In genomic region chr13:55211221-55212010, GRCm38 (mm10) we compare ENCODE assay signal across 7 mouse cellular contexts. TPM values are rescaled to one million over a fixed set of nuclear protein-coding genes. Genes with fewer than 3 reads are reported as not detected.
DNase-seq lines count a peak whose midpoint lies in the region; ATAC-seq and TF ChIP-seq lines count a peak whose summit lies in the region.

No protein-coding gene starts in this region.

- H3K36me3 ChIP-seq in embryonic facial prominence, embryonic 14.5 days (ENCODE audit: control insufficient read depth, insufficient read depth, low read length), result peaks cover 32% of the 10 kb centered on the region
- H3K36me3 ChIP-seq in limb, embryonic 13.5 days, result peaks cover 26% of the 10 kb centered on the region
- peaks cover 4% of the 10 kb centered on the region; the same call in 1 of the 2 replicates for H3K36me3 ChIP-seq in midbrain, embryonic 16.5 days (ENCODE audit: control insufficient read depth, insufficient read depth, low read length)

- H3K27me3 ChIP-seq in embryonic facial prominence, embryonic 14.5 days (replicated peaks; ENCODE audit: control insufficient read depth, insufficient read depth, low read length), result no peaks in the 10 kb centered on the region
- no peaks in the 10 kb centered on the region for H3K27me3 ChIP-seq in limb, embryonic 13.5 days
- H3K27me3 ChIP-seq in midbrain, embryonic 16.5 days (ENCODE audit: control insufficient read depth, insufficient read depth, low read depth, low read length), result no peaks in the 10 kb centered on the region

- peak; percentile 95 for DNase-seq in embryonic facial prominence, embryonic 14.5 days (ENCODE audit: low spot score)
- peak; percentile 73 for DNase-seq in heart, adult 8-10 months (ENCODE audit: low spot score)
- DNase-seq in kidney, adult 8-10 months, result peak; percentile 82 to 84
- peak; percentile 73 to 82 for DNase-seq in spleen, postnatal 14 days (ENCODE audit: low spot score in 2 of 2)

- no peak for TF ChIP-seq POLR2A in bone marrow macrophage, adult 2 months (IDR thresholded peaks at IDR 0.05; ENCODE audit: borderline replicate concordance, low read depth, low read length)

- peak; percentile 77 for ATAC-seq in embryonic facial prominence, embryonic 14.5 days (ENCODE audit: low read depth)
- ATAC-seq in limb, embryonic 13.5 days (ENCODE audit: low FRiP score, low read depth), result peak; percentile 84
- peak; percentile 69 for ATAC-seq in midbrain, embryonic 16.5 days

- peak overlapping the region; percentile 94 for H3K4me3 ChIP-seq in bone marrow macrophage, adult 2 months (ENCODE audit: insufficient read depth, low read length)
- H3K4me3 ChIP-seq in embryonic facial prominence, embryonic 14.5 days (ENCODE audit: low read depth, low read length), result peak overlapping the region; percentile 86
- H3K4me3 ChIP-seq in limb, embryonic 13.5 days, result peak overlapping the region; percentile 81
- H3K4me3 ChIP-seq in midbrain, embryonic 16.5 days (ENCODE audit: low read depth, low read length), result peak overlapping the region; percentile 78

- WGBS in embryonic facial prominence, embryonic 14.5 days, result 0% methylated on average over 4 of the region's 93 CpGs
- whole genome bisulfite sequencing in limb, embryonic 13.5 days, result under 1% methylated on average over 37 of the region's 93 CpGs
- WGBS in midbrain, embryonic 16.5 days, result under 1% methylated on average over 32 of the region's 93 CpGs

- peak overlapping the region; percentile 93 for H3K9ac ChIP-seq in embryonic facial prominence, embryonic 14.5 days (ENCODE audit: low read depth, low read length)
- peak overlapping the region; percentile 95 for H3K9ac ChIP-seq in limb, embryonic 13.5 days
- peak overlapping the region; percentile 92 for H3K9ac ChIP-seq in midbrain, embryonic 16.5 days (ENCODE audit: low read depth, low read length)

- TF ChIP-seq CTCF in bone marrow macrophage, adult 2 months (IDR thresholded peaks at IDR 0.05; ENCODE audit: low read depth, low read length), result no peak

- H3K9me3 ChIP-seq in embryonic facial prominence, embryonic 14.5 days (ENCODE audit: control insufficient read depth, low read length), result no peaks in the 10 kb centered on the region
- H3K9me3 ChIP-seq in limb, embryonic 13.5 days, result no peaks in the 10 kb centered on the region
- H3K9me3 ChIP-seq in midbrain, embryonic 16.5 days (replicated peaks; ENCODE audit: control insufficient read depth, low read length, poor library complexity, severe bottlenecking), result no peaks in the 10 kb centered on the region

- H3K4me2 ChIP-seq in embryonic facial prominence, embryonic 14.5 days (ENCODE audit: low read depth, low read length), result peak overlapping the region; percentile 92
- H3K4me2 ChIP-seq in limb, embryonic 13.5 days (replicated peaks), result peak overlapping the region; percentile 68
- peak overlapping the region; percentile 83 for H3K4me2 ChIP-seq in midbrain, embryonic 16.5 days (ENCODE audit: low read length)

- H3K27ac ChIP-seq in bone marrow macrophage, adult 2 months (ENCODE audit: insufficient read depth, low read depth, low read length), result peak overlapping the region; percentile 13; the same call in 1 of the 2 replicates
- peak overlapping the region; percentile 98 for H3K27ac ChIP-seq in embryonic facial prominence, embryonic 14.5 days (replicated peaks; ENCODE audit: low read depth, low read length)
- H3K27ac ChIP-seq in limb, embryonic 13.5 days, result peak overlapping the region; percentile 99
- H3K27ac ChIP-seq in midbrain, embryonic 16.5 days (ENCODE audit: low read length), result peak overlapping the region; percentile 96

- peaks cover 22% of the 10 kb centered on the region for H3K4me1 ChIP-seq in bone marrow macrophage, adult 2 months (ENCODE audit: control insufficient read depth, insufficient read depth, low read length)
- H3K4me1 ChIP-seq in embryonic facial prominence, embryonic 14.5 days (ENCODE audit: control insufficient read depth, insufficient read depth, low read length), result peaks cover 35% of the 10 kb centered on the region
- peaks cover 47% of the 10 kb centered on the region for H3K4me1 ChIP-seq in limb, embryonic 13.5 days
- H3K4me1 ChIP-seq in midbrain, embryonic 16.5 days (ENCODE audit: control insufficient read depth, insufficient read depth, low read length), result peaks cover 41% of the 10 kb centered on the region

RNA-seq across cellular contexts. Expression of gene Nsd1, which starts 1.8 kb away (rescaled TPM):
- polyA plus RNA-seq in bone marrow macrophage, adult 2 months (2012; ENCODE audit: insufficient read depth, insufficient read length, missing spikeins), result 51.0 and 51.4 TPM in 2 replicates
- 55.0 and 58.7 TPM in 2 replicates for polyA plus RNA-seq in embryonic facial prominence, embryonic 14.5 days (2014; fragmentation: Nextera tagmentation; extraction: Ambion mirVana)
- 10 to 100 TPM; 47.2 to 55.1 (median 51.9) TPM for total RNA-seq in heart, adult 8-10 months (2022)
- polyA plus RNA-seq in limb, embryonic 13.5 days (2015; fragmentation: Nextera tagmentation; extraction: Ambion mirVana), result 80.4 and 82.4 TPM in 2 replicates
- 45.2 and 54.8 TPM in 2 replicates for polyA plus RNA-seq in midbrain, embryonic 16.5 days (2015; fragmentation: Nextera tagmentation; extraction: Ambion mirVana)

RNA-seq across cellular contexts. Expression of gene Fgfr4, which starts 59.0 kb away (rescaled TPM):
- polyA plus RNA-seq in bone marrow macrophage, adult 2 months (2012; ENCODE audit: insufficient read depth, insufficient read length, missing spikeins), result not detected in 2 replicates
- 16.4 and 19.9 TPM in 2 replicates for polyA plus RNA-seq in embryonic facial prominence, embryonic 14.5 days (2014; fragmentation: Nextera tagmentation; extraction: Ambion mirVana)
- under 1 TPM in 3 of 4 experiments, not detected in 1; 0.16 to 0.29 (median 0.28) TPM for total RNA-seq in heart, adult 8-10 months (2022)
- 11.8 and 12.0 TPM in 2 replicates for polyA plus RNA-seq in limb, embryonic 13.5 days (2015; fragmentation: Nextera tagmentation; extraction: Ambion mirVana)
- polyA plus RNA-seq in midbrain, embryonic 16.5 days (2015; fragmentation: Nextera tagmentation; extraction: Ambion mirVana), result 0.60 and 0.82 TPM in 2 replicates

Comparison
In these comparisons a context has a peak if more than half of its experiments do, and no peak if none do; other contexts are left out.
1. Peak in every context shown above with its lines: DNase-seq, ATAC-seq, H3K4me3 ChIP-seq and H3K27ac ChIP-seq.
2. H3K27ac ChIP-seq: peak in every context shown above with its lines; median percentile 99 in limb, embryonic 13.5 days; 98 in embryonic facial prominence, embryonic 14.5 days; 96 in midbrain, embryonic 16.5 days; 13 in bone marrow macrophage, adult 2 months.